Mouse (Mus musculus) kidney, embryonic 15.5 days (tissue): Measurements from ENCODE around the gene Snapc2. TPM values are rescaled to one million over a fixed set of nuclear protein-coding genes. Genes with fewer than 3 reads are reported as not detected.

Source experiments
- ATAC-seq: fragments of 200-750 bp; cut with Nextera tagmentation; replicated peaks from 2 replicates; pipeline ENCODE4 v1.8.0; 2017; ENCODE audit warnings: moderate TSS enrichment; ENCODE audit not compliant: low FRiP score
- H3K27ac ChIP-seq: fragments of 300-500 bp; sonication (generic); 2 replicates; pipeline ENCODE4 v1.5.1; 2015; ENCODE audit warnings: mild to moderate bottlenecking, inconsistent platforms
- H3K27me3 ChIP-seq: fragments of 300-500 bp; sonication (generic); 2 replicates; pipeline ENCODE4 v1.6.1; 2015; ENCODE audit warnings: inconsistent platforms
- H3K36me3 ChIP-seq: fragments of 300-500 bp; sonication (generic); 2 replicates; pipeline ENCODE4 v1.6.1; 2015; ENCODE audit warnings: inconsistent platforms
- H3K4me1 ChIP-seq: fragments of 300-500 bp; sonication (generic); 2 replicates; pipeline ENCODE4 v1.6.1; 2015; ENCODE audit warnings: inconsistent platforms
- H3K4me2 ChIP-seq: fragments of 300-500 bp; sonication (generic); 2 replicates; pipeline ENCODE4 v1.6.1; 2015; ENCODE audit warnings: moderate library complexity, mild to moderate bottlenecking, inconsistent platforms
- H3K4me3 ChIP-seq: fragments of 300-500 bp; sonication (generic); replicated peaks from 2 replicates; pipeline ENCODE4 v1.5.1; 2015; ENCODE audit warnings: mild to moderate bottlenecking, inconsistent platforms
- H3K9ac ChIP-seq: fragments of 300-500 bp; sonication (generic); 2 replicates; pipeline ENCODE4 v1.6.1; 2015; ENCODE audit warnings: mild to moderate bottlenecking, inconsistent platforms
- H3K9me3 ChIP-seq: fragments of 300-500 bp; sonication (generic); replicated peaks from 2 replicates; pipeline ENCODE4 v1.6.1; 2016; ENCODE audit warnings: inconsistent platforms
- WGBS: fragments of 180-500 bp; shearing (Covaris S2); methylation state at CpG from one replicate; pipeline ENCODE4 v1.1.7; 2015; ENCODE audit warnings: mixed read lengths; 5-methylcytosine and 5-hydroxymethylcytosine counted together
- polyA plus RNA-seq: library from polyadenylated mRNA; unstranded; fragments of >200 nt; fragmentation: Nextera tagmentation; extraction: Ambion mirVana; gene quantifications from 2 replicates; pipeline ENCODE4 v1.2.1, GENCODE M21; 2015

Gene Snapc2
- polyA plus RNA-seq, 1 experiment from 2014 or later: 62.9 TPM

DNA sequence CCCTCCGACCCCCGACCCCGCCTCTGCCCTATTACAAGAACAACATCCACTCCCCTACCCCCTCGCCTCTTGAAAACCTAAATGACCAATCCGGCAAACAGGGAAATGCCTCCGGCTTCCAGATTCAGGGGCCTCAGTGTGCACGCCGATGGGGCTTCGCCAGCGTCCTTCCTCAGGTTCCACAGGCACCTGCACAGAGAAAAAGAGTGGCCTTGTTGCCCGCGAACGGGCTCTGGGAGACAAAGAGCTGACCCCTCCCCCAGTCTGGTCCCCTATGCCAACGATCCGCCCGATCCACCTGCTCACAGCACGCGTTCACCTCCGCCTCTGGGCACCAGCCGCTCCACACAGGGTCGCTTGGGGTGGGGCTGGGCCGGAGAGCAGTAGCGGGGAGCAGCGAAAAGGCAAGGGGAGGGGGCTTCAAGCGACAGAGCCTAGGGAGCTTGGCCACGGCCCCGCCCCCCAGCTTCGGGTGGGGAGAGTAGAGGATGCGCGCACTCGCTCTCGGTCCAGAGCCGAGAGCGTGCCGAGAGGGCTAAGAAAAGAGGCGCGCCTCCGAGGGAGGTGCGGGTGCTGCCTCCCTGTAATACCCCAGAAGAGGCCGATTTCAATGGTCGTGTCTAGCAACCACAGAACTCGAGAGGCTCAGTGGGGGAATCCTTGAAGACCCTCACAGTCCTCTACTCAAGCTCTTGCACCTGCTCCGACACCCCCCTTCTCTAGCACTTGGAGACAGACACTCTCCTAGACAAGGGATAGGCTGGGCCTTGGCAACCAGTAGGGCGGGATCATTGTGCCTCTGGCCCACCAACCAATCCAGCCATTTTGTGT is 35.9 kb upstream of the Snapc2 start, which contains the start of gene Prr36:
Prr36 (minus strand) TSS at position 669 of the 831 bp plus-strand sequence.
- Histone ChIP-seq H3K27me3 (peaks cover 51% of the 10 kb centered on the region), H3K4me2 (peak within 1 kb of the TSS; percentile 91)
- WGBS: under 1% methylated on average over 44 of the region's 44 CpGs

DNA sequence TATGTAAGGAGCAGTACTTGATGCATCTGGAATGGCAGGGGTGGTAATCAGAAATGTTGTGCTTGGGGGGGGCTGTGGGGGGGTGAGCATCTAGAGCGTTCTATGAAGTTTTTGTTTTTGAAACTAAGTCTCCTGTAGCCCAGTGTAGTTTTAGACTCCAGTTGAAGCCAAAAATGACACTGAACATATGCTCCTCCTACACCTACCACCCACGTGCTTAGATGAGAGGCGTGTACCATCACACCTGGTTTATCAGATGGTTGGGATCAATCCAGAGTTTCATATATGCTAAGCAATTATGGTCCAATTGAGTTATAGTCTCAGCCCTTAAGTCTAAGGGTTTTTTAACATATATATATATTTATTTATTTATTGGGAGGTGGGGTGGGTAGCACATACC is 33.3 kb upstream of the Snapc2 start:
- no peaks in the 10 kb centered on the region for H3K9me3 ChIP-seq
- WGBS: 87% methylated on average over 3 of the region's 3 CpGs
- H3K4me3 ChIP-seq: no peak overlapping the region
- H3K9ac ChIP-seq: no peak overlapping the region
- H3K27ac ChIP-seq: no peak overlapping the region
- no peaks in the 10 kb centered on the region for H3K36me3 ChIP-seq
- H3K4me2 ChIP-seq: no peak overlapping the region
- ATAC-seq: no peak
- peaks cover 15% of the 10 kb centered on the region for H3K4me1 ChIP-seq
- peaks cover 50% of the 10 kb centered on the region for H3K27me3 ChIP-seq

More for the DNA sequence above, 35.9 kb upstream of the Snapc2 start, which contains the start of gene Prr36:
- ATAC-seq: peak; percentile 72
- peaks cover 35% of the 10 kb centered on the region for H3K4me1 ChIP-seq
- H3K4me3 ChIP-seq: peak within 1 kb of the TSS; percentile 57
- 0 out of 2 replicates have a peak within 1 kb of the TSS, but pooled peaks have one; percentile 2 for H3K27ac ChIP-seq
- H3K9ac ChIP-seq: peak within 1 kb of the TSS; percentile 62
- no peaks in the 10 kb centered on the region for H3K36me3 ChIP-seq
- H3K9me3 ChIP-seq: no peaks in the 10 kb centered on the region

DNA sequence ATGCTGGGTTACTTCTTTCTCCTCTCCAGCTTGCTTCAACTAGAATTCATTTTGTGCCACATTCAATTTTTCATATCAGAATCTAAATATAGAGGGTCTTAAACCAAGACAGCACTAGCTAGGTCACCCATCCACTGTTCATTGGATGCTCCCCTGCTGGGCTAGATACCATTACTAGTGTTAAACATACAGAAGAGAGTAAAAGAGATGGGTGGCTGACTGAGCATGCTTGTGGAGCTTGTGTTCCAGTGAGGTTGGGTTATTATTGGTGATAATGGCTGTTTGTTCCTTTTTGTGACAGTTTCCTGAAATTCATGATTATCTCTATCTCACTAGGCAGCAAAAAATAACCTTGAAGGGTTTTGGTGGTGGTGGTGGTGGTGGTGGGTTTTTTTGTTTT is 30.8 kb upstream of the Snapc2 start:
- peaks cover 48% of the 10 kb centered on the region for H3K27me3 ChIP-seq
- no peaks in the 10 kb centered on the region for H3K36me3 ChIP-seq
- H3K4me3 ChIP-seq: no peak overlapping the region
- H3K4me1 ChIP-seq: peaks cover 7% of the 10 kb centered on the region
- ATAC-seq: no peak
- no peak overlapping the region for H3K27ac ChIP-seq
- H3K9ac ChIP-seq: no peak overlapping the region
- no peak overlapping the region for H3K4me2 ChIP-seq
- H3K9me3 ChIP-seq: no peaks in the 10 kb centered on the region

DNA sequence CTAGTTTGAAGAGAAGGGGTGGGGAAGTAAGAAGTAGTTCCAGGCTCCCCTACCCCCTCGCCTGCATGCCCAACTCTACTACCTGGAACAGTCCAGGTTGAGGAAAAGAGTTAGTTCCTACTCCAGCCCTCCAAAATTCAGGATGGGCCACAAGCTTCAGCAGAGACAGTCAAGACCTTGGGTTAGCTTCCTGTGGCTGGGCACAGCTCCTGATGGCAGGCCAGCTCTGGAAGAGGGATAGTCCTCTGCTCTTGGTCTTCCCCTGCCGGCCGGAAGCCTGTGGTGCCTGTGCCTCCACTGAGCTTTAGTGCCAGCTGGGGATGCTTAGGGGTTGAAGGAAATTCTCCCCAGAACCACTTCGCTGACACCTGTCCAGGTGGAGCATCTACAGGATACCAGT is 26.6 kb upstream of the Snapc2 start:
- H3K9ac ChIP-seq: peak overlapping the region; percentile 25; the same call in 1 of the 2 replicates
- WGBS: 24% methylated on average over 4 of the region's 4 CpGs
- peak; percentile 60 for ATAC-seq

DNA sequence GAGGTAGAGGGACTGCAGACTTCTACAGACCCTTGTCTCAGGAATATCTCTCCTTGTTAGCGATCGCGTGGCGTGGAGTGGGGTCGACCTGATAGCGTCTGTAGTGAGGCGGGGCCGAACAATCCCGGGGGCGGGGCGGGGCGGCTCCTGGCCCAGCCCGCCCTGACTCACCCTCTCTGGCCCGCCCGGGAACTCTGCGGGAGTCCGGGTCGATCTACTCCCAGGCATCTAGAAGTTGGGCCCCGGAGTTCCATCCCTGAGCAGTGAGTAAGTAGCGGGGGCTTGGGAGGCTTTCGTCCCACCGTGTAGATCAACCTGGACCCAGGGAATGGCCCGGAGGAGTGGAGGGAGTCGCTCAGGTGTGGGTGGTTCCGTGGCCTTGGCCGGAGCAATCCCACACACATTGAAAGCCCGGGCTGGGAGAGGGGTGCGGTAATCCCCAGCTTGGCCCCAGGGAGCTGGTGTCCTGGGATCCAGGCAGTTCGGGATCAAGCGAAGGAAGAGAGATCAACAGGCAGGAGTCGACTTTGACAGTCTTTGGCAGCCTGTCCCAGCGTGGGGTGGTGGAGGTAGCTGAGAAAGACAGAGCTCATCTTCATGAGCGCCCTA is 26.0 kb upstream of the Snapc2 start, which contains the start of gene Lrrc8e:
Lrrc8e (plus strand) TSS at position 89 of the 609 bp plus-strand sequence.
- peak within 1 kb of the TSS; percentile 70 for H3K4me2 ChIP-seq
- ATAC-seq: peak; percentile 81
- H3K9me3 ChIP-seq: no peaks in the 10 kb centered on the region
- H3K4me3 ChIP-seq: peak within 1 kb of the TSS; percentile 39
- H3K27me3 ChIP-seq: peaks cover 50% of the 10 kb centered on the region
- no peaks in the 10 kb centered on the region for H3K36me3 ChIP-seq
- WGBS: 5% methylated on average over 30 of the region's 33 CpGs
- H3K4me1 ChIP-seq: peaks cover 10% of the 10 kb centered on the region
- H3K9ac ChIP-seq: peak within 1 kb of the TSS; percentile 25
- no peak within 1 kb of the TSS for H3K27ac ChIP-seq

More for the DNA sequence above, 26.6 kb upstream of the Snapc2 start:
- no peaks in the 10 kb centered on the region for H3K36me3 ChIP-seq
- H3K27me3 ChIP-seq: peaks cover 47% of the 10 kb centered on the region
- no peak overlapping the region for H3K27ac ChIP-seq
- no peaks in the 10 kb centered on the region for H3K9me3 ChIP-seq
- H3K4me3 ChIP-seq: peak overlapping the region; percentile 39
- H3K4me1 ChIP-seq: peaks cover 10% of the 10 kb centered on the region
- peak overlapping the region; percentile 70 for H3K4me2 ChIP-seq

DNA sequence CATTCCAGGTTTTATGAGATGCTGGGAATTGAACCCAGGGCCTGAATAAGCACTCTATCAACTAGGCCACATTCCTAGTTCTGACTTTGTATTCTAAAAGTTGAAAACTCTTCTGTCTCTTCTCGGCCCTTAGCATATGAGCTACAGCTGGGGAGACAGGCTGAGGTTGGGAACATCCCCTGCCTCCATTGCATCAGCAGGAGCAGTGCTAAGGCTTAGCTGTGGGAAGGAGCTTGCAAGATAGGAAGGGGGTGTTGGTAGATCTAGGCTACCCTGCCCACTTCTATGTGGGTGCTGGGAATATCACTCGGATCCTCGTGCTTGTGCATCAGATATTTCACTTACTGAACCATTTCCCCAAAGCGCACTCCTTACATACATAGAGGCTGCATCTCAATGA is 25.0 kb upstream of the Snapc2 start:
- Histone ChIP-seq H3K4me1 (peaks cover 10% of the 10 kb centered on the region), H3K9ac (no peak overlapping the region), H3K4me2 (no peak overlapping the region), H3K9me3 (no peaks in the 10 kb centered on the region), H3K36me3 (no peaks in the 10 kb centered on the region), H3K27ac (no peak overlapping the region), H3K4me3 (no peak overlapping the region), H3K27me3 (peaks cover 50% of the 10 kb centered on the region)
- 93% methylated on average over 4 of the region's 4 CpGs for WGBS
- ATAC-seq: no peak

DNA sequence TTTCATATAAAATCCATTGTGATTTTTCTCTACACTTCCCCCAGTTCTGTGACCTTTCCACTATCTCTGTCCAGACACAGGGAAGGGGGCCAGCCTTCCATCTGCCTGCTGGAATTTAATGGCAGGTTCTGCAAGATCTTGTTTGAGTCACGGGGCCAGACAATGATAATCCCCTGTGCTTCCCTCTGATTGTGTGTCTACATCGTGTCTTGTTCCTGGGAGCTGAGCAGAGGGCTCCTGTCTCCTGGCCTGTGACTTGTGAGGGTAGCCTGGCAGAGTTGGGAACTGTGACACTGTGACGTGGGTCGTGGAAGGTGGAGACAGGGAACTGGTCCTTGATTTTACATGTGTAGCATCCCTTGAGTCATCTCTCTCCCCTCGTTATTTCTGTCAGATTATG is 23.1 kb upstream of the Snapc2 start:
- Histone ChIP-seq H3K9me3 (no peaks in the 10 kb centered on the region), H3K36me3 (no peaks in the 10 kb centered on the region), H3K9ac (no peak overlapping the region), H3K4me3 (no peak overlapping the region), H3K4me2 (no peak overlapping the region), H3K4me1 (peaks cover 10% of the 10 kb centered on the region), H3K27me3 (peaks cover 44% of the 10 kb centered on the region), H3K27ac (no peak overlapping the region)
- ATAC-seq: no peak
- WGBS: 71% methylated on average over 5 of the region's 5 CpGs

DNA sequence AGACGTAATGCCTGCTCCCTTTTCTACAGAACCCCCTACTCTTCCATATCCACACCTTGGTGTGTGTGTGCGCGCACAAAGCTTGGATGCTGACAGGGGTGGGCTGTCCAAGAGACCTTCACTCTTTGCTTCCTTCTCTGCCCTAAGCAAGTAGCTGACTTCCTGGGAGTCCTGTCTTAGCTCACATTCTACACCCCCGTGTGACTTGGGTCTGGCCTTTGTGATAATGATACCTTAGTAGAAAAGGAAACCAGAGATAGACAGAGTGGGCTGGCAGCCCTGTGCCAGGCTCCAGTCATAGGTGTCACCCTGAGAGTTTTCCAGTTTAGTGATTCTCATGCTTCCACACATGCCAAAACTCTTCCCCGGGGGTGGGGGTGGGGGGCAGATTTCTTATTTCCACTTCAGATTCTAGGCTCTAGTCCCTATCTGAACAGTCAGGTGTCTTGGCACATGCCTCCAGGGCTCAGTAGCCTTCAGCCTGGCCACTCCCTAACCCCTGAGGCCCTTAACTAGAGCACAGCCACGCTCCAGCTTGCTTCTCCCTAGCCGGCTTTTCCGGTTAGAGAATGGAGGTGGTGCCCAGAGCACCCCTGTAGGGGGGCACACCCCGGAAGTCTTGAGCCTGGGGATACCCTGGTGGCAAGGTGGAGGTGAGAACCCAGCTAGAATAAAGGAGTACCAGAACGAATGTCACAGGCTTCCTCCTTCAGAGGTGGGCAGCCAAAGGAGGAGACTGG is 22.1 kb upstream of the Snapc2 start:
- Histone ChIP-seq H3K4me1 (peaks cover 10% of the 10 kb centered on the region), H3K36me3 (no peaks in the 10 kb centered on the region), H3K27ac (no peak overlapping the region), H3K4me3 (no peak overlapping the region), H3K4me2 (no peak overlapping the region), H3K9me3 (no peaks in the 10 kb centered on the region), H3K9ac (no peak overlapping the region), H3K27me3 (peaks cover 36% of the 10 kb centered on the region)
- ATAC-seq: no peak
- WGBS: 58% methylated on average over 10 of the region's 10 CpGs

DNA sequence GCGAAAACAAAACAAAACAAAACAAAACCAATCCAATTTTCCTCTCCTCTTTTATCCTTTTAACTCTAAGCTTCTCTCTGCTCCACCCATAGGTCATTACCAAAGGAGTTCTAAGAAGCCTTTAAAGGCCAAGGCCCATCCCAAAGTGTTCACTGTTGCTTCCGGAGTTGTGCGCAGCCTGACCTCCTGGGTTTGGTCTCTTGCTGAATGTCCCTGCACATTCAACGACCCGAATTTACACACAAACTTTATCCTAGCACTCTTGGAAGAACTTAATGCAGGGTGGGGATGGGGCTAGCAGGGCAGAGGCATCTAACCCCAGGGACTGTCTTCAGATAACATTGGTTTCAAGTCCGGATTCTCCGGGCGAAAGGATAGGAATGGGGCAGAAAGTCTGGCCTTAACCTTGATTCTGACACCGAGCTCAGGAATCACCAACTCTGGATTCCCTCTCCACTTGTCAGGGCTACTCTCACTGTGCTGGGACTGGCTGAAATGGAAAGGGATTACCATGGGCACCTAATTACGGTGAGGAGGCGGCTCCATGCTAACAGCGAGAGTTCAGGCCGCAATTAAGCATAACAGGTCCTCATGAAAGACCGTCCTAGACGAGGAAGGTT is 15.0 kb upstream of the Snapc2 start:
- ATAC-seq: 0 out of 2 replicates have a peak, but pooled peaks have one; percentile 0
- no peaks in the 10 kb centered on the region for H3K9me3 ChIP-seq
- peak overlapping the region; percentile 96 for H3K27ac ChIP-seq
- H3K36me3 ChIP-seq: peaks cover 23% of the 10 kb centered on the region
- peak overlapping the region; percentile 67 for H3K9ac ChIP-seq
- WGBS: 20% methylated on average over 15 of the region's 15 CpGs
- peak overlapping the region; percentile 84 for H3K4me3 ChIP-seq
- H3K4me1 ChIP-seq: peaks cover 28% of the 10 kb centered on the region
- H3K27me3 ChIP-seq: no peaks in the 10 kb centered on the region
- peak overlapping the region; percentile 81 for H3K4me2 ChIP-seq

DNA sequence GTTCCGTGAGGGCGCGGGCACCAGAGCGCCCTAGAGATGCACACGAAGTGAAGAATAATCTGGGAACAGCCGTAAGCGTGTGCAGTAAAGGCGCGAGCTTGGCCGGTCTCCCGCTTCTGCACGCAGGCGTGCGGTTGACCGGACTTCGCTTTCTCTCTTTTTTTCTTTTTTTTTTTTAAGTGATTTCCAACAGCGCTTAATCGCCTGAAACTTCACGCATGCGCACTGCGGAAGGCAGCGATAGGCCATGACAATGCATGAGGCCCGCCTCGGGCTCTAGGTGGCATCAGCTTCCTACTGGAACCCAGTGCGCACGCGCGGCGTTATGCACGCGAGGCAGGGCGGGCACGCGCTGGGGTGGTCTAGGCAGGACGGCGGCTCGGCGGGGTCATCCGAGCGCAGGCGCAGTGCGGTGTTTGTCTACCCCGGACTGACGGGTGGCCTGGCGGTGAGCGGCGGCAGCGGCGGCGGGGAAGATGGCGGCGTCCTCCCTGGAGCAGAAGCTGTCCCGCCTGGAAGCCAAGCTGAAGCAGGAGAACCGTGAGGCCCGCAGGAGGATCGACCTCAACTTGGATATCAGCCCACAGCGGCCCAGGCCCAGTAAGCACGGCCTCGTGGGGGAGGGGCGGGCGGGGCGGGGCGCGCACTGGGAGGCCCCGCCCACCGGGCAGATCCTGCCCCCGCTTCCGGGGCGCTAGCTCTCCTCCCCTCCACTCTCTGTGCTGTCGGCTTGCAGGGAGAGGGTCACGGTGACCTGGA is 14.3 kb upstream of the Snapc2 start, which contains the start of the genes Map2k7 and Gm49320:
Map2k7 (plus strand) TSS at position 307 of the 759 bp plus-strand sequence.
Gm49320 (plus strand) TSS at position 432 of the 759 bp plus-strand sequence.
- peak within 1 kb of the TSS; percentile 84 for H3K4me3 ChIP-seq
- H3K4me1 ChIP-seq: peaks cover 28% of the 10 kb centered on the region
- H3K9ac ChIP-seq: peak within 1 kb of the TSS; percentile 67
- H3K9me3 ChIP-seq: no peaks in the 10 kb centered on the region
- under 1% methylated on average over 70 of the region's 71 CpGs for WGBS
- H3K36me3 ChIP-seq: peaks cover 30% of the 10 kb centered on the region
- peak within 1 kb of the TSS; percentile 96 for H3K27ac ChIP-seq
- no peaks in the 10 kb centered on the region for H3K27me3 ChIP-seq
- ATAC-seq: peak; percentile 95
- peak within 1 kb of the TSS; percentile 81 for H3K4me2 ChIP-seq
